Mouse (Mus musculus) lung, embryonic 16.5 days (tissue): ENCODE results near the gene 5730596B20Rik. TPM values are rescaled to one million over a fixed set of nuclear protein-coding genes. Genes with fewer than 3 reads are reported as not detected.

Source experiments
- ATAC-seq: fragments of 200-750 bp; cut with Nextera tagmentation; 2 replicates; pipeline ENCODE4 v1.8.0; 2017; ENCODE audit warnings: low read depth, mild to moderate bottlenecking, moderate library complexity
- H3K27ac ChIP-seq: fragments of 300-500 bp; sonication (generic); 2 replicates; pipeline ENCODE4 v1.5.1; 2014; ENCODE audit warnings: mild to moderate bottlenecking, control low read depth, low read length
- H3K27me3 ChIP-seq: fragments of 300-500 bp; sonication (generic); 2 replicates; pipeline ENCODE4 v1.6.1; 2014; ENCODE audit warnings: low read depth, low read length, mixed read lengths; ENCODE audit not compliant: control insufficient read depth, insufficient read depth
- H3K36me3 ChIP-seq: fragments of 300-500 bp; sonication (generic); 2 replicates; pipeline ENCODE4 v1.6.1; 2014; ENCODE audit warnings: low read length; ENCODE audit not compliant: control insufficient read depth, insufficient read depth
- H3K4me1 ChIP-seq: fragments of 300-500 bp; sonication (generic); replicated peaks from 2 replicates; pipeline ENCODE4 v1.6.1; 2014; ENCODE audit warnings: low read length, mixed read lengths; ENCODE audit not compliant: control insufficient read depth, insufficient read depth
- H3K4me2 ChIP-seq: fragments of 300-500 bp; sonication (generic); 2 replicates; pipeline ENCODE4 v1.6.1; 2014; ENCODE audit warnings: low read depth, low read length, control low read depth
- H3K4me3 ChIP-seq: fragments of 300-500 bp; sonication (generic); 2 replicates; pipeline ENCODE4 v1.5.1; 2014; ENCODE audit warnings: mild to moderate bottlenecking, low read length, control low read depth
- H3K9ac ChIP-seq: fragments of 300-500 bp; sonication (generic); 2 replicates; pipeline ENCODE4 v1.6.1; 2014; ENCODE audit warnings: low read length, control low read depth
- H3K9me3 ChIP-seq: fragments of 300-500 bp; sonication (generic); 2 replicates; pipeline ENCODE4 v1.6.1; 2016; ENCODE audit warnings: low read length; ENCODE audit not compliant: control insufficient read depth
- WGBS: fragments of 180-500 bp; shearing (Covaris S2); extraction: QIAGEN DNeasy Blood & Tissue Kit; methylation state at CpG from one replicate; pipeline ENCODE4 v1.1.7; 2014; 5-methylcytosine and 5-hydroxymethylcytosine counted together
- polyA plus RNA-seq: library from polyadenylated mRNA; unstranded; fragments of >200 nt; fragmentation: Nextera tagmentation; extraction: Ambion mirVana; gene quantifications from 2 replicates; pipeline ENCODE4 v1.2.1, GENCODE M21; 2015

The 5730596B20Rik gene
- polyA plus RNA-seq, 1 experiment from 2014 or later: 2.5 TPM

- Histone ChIP-seq H3K4me1 (peaks cover 2% of the 10 kb centered on the region), H3K36me3 (no peaks in the 10 kb centered on the region), H3K9ac (no peak overlapping the region), H3K27me3 (peaks cover 72% of the 10 kb centered on the region), H3K27ac (no peak overlapping the region), H3K9me3 (no peaks in the 10 kb centered on the region), H3K4me3 (no peak overlapping the region), H3K4me2 (no peak overlapping the region)
- WGBS: 61% methylated on average over 5 of the region's 5 CpGs
- ATAC-seq: no peak
Observed at GRCm38 (mm10) chr6:52154044-52154443, 23.3 kb upstream of the 5730596B20Rik start.

GRCm38 (mm10) chr6:52155471-52155870, 21.8 kb upstream of the 5730596B20Rik start:
- ATAC-seq: no peak
- Histone ChIP-seq H3K9me3 (no peaks in the 10 kb centered on the region), H3K36me3 (no peaks in the 10 kb centered on the region), H3K27me3 (peaks cover 71% of the 10 kb centered on the region), H3K4me2 (no peak overlapping the region), H3K4me3 (no peak overlapping the region), H3K4me1 (peaks cover 7% of the 10 kb centered on the region), H3K9ac (no peak overlapping the region), H3K27ac (no peak overlapping the region)
- WGBS: 59% methylated on average over 3 of the region's 3 CpGs

GRCm38 (mm10) chr6:52156551-52157200, 20.6 kb upstream of the 5730596B20Rik start:
- 15% methylated on average over 20 of the region's 20 CpGs for WGBS
- Histone ChIP-seq H3K9me3 (no peaks in the 10 kb centered on the region), H3K4me3 (0 out of 2 replicates have a peak overlapping the region, but pooled peaks have one; percentile 80), H3K27me3 (peaks cover 67% of the 10 kb centered on the region), H3K36me3 (no peaks in the 10 kb centered on the region), H3K9ac (no peak overlapping the region), H3K4me2 (peak overlapping the region; percentile 96; the same call in 1 of the 2 replicates), H3K27ac (no peak overlapping the region), H3K4me1 (peaks cover 8% of the 10 kb centered on the region)
- ATAC-seq: no peak

- Histone ChIP-seq H3K4me1 (peaks cover 10% of the 10 kb centered on the region), H3K36me3 (no peaks in the 10 kb centered on the region), H3K27me3 (peaks cover 64% of the 10 kb centered on the region), H3K9me3 (no peaks in the 10 kb centered on the region), H3K4me2 (peak overlapping the region; percentile 96), H3K4me3 (peak overlapping the region; percentile 80), H3K9ac (peak overlapping the region; percentile 38), H3K27ac (no peak overlapping the region)
- ATAC-seq: no peak
- 1% methylated on average over 32 of the region's 32 CpGs for WGBS
Observed at GRCm38 (mm10) chr6:52157466-52158275, 19.6 kb upstream of the 5730596B20Rik start.

GRCm38 (mm10) chr6:52158276-52159051, 18.8 kb upstream of the 5730596B20Rik start, which contains the start of gene Hoxa1:
Gene Hoxa1 (minus strand): TSS chr6:52158317.
- Histone ChIP-seq H3K9me3 (no peaks in the 10 kb centered on the region), H3K27me3 (peaks cover 57% of the 10 kb centered on the region), H3K4me2 (peak within 1 kb of the TSS; percentile 96), H3K27ac (peak within 1 kb of the TSS; percentile 98), H3K4me1 (peaks cover 10% of the 10 kb centered on the region), H3K9ac (peak within 1 kb of the TSS; percentile 85), H3K36me3 (no peaks in the 10 kb centered on the region), H3K4me3 (peak within 1 kb of the TSS; percentile 80)
- peak; percentile 88 for ATAC-seq
- under 1% methylated on average over 45 of the region's 55 CpGs for WGBS

- Histone ChIP-seq H3K4me3 (peak overlapping the region; percentile 80), H3K9ac (peak overlapping the region; percentile 85), H3K4me2 (peak overlapping the region; percentile 96), H3K36me3 (no peaks in the 10 kb centered on the region), H3K4me1 (peaks cover 10% of the 10 kb centered on the region), H3K27me3 (peaks cover 52% of the 10 kb centered on the region), H3K27ac (peak overlapping the region; percentile 98), H3K9me3 (no peaks in the 10 kb centered on the region)
- WGBS: 3% methylated on average over 12 of the region's 12 CpGs
- ATAC-seq: peak; percentile 24; the same call in 1 of the 2 replicates
Observed at GRCm38 (mm10) chr6:52159164-52159761, 18.0 kb upstream of the 5730596B20Rik start.

- Histone ChIP-seq H3K4me3 (peak overlapping the region; percentile 80), H3K4me2 (peak overlapping the region; percentile 96), H3K9me3 (no peaks in the 10 kb centered on the region), H3K9ac (peak overlapping the region; percentile 85), H3K27ac (peak overlapping the region; percentile 98), H3K36me3 (no peaks in the 10 kb centered on the region), H3K27me3 (peaks cover 45% of the 10 kb centered on the region), H3K4me1 (peaks cover 10% of the 10 kb centered on the region)
- no peak for ATAC-seq
- WGBS: 7% methylated on average over 9 of the region's 9 CpGs
Observed at GRCm38 (mm10) chr6:52159979-52160378, 17.3 kb upstream of the 5730596B20Rik start.

- peak overlapping the region; percentile 80 for H3K4me3 ChIP-seq
- peaks cover 38% of the 10 kb centered on the region for H3K27me3 ChIP-seq
- peak overlapping the region; percentile 96 for H3K4me2 ChIP-seq
- H3K9ac ChIP-seq: peak overlapping the region; percentile 85
- WGBS: 3% methylated on average over 30 of the region's 30 CpGs
- H3K36me3 ChIP-seq: no peaks in the 10 kb centered on the region
- peaks cover 10% of the 10 kb centered on the region for H3K4me1 ChIP-seq
- H3K27ac ChIP-seq: peak overlapping the region; percentile 98
- H3K9me3 ChIP-seq: no peaks in the 10 kb centered on the region
- no peak for ATAC-seq
Observed at GRCm38 (mm10) chr6:52160511-52161335, 16.6 kb upstream of the 5730596B20Rik start.
